Mouse (Mus musculus) heart, postnatal 0 days (tissue): Measurements from ENCODE around the gene Gas6.

ENCODE experiments used
- CTCF ChIP-seq: IDR thresholded peaks from 2 replicates; pipeline ENCODE4 v1.5.1; 2016; ENCODE audit warnings: antibody characterized with exemption, control low read depth, low read depth
- EP300 ChIP-seq: IDR thresholded peaks from 2 replicates; pipeline ENCODE4 v1.6.1; 2016; ENCODE audit warnings: antibody characterized with exemption, low read depth

- TF ChIP-seq CTCF = no peak
- TF ChIP-seq EP300 = no peak
Observed at GRCm38 (mm10) chr8:13442152-13442551, 52.1 kb downstream of the Gas6 start.
